Mouse (Mus musculus): Measurements from ENCODE around the gene Ank3. TPM values are rescaled to one million over a fixed set of nuclear protein-coding genes. Genes with fewer than 3 reads are reported as not detected.

Ank3 gene
- polyA plus RNA-seq, 1 experiment from 2014 or later: 68.1 TPM

- Histone ChIP-seq H3K9me3 (no peaks in the 10 kb centered on the region), H3K9ac (no peak overlapping the region), H3K27me3 (no peaks in the 10 kb centered on the region), H3K4me1 (peaks cover 27% of the 10 kb centered on the region), H3K36me3 (replicated peaks) (no peaks in the 10 kb centered on the region), H3K27ac (no peak overlapping the region), H3K4me2 (no peak overlapping the region), H3K4me3 (replicated peaks) (no peak overlapping the region)
- WGBS: 81% methylated on average over 14 of the region's 14 CpGs
- no peak for ATAC-seq (ENCODE audit: low FRiP score)
Measured at GRCm38 (mm10) chr10:69725078-69725477, 326.5 kb downstream of the Ank3 start.

- no peak for ATAC-seq (ENCODE audit: low FRiP score)
- H3K27me3 ChIP-seq: no peaks in the 10 kb centered on the region
- 93% methylated on average over 2 of the region's 2 CpGs for WGBS
- peaks cover 23% of the 10 kb centered on the region for H3K4me1 ChIP-seq
- H3K4me2 ChIP-seq: no peak overlapping the region
- no peak overlapping the region for H3K27ac ChIP-seq
- no peaks in the 10 kb centered on the region for H3K9me3 ChIP-seq
- H3K4me3 ChIP-seq (replicated peaks): no peak overlapping the region
- H3K36me3 ChIP-seq (replicated peaks): no peaks in the 10 kb centered on the region
- no peak overlapping the region for H3K9ac ChIP-seq
Measured at GRCm38 (mm10) chr10:69726265-69726664, 327.7 kb downstream of the Ank3 start.

- no peak for ATAC-seq (ENCODE audit: low FRiP score)
- H3K9me3 ChIP-seq: no peaks in the 10 kb centered on the region
- H3K4me3 ChIP-seq (replicated peaks): no peak overlapping the region
- no peaks in the 10 kb centered on the region for H3K27me3 ChIP-seq
- H3K27ac ChIP-seq: no peak overlapping the region
- H3K4me1 ChIP-seq: peaks cover 20% of the 10 kb centered on the region
- H3K36me3 ChIP-seq (replicated peaks): no peaks in the 10 kb centered on the region
- H3K4me2 ChIP-seq: no peak overlapping the region
- 89% methylated on average over 7 of the region's 7 CpGs for WGBS
- H3K9ac ChIP-seq: no peak overlapping the region
Measured at GRCm38 (mm10) chr10:69726806-69727205, 328.2 kb downstream of the Ank3 start.

GRCm38 (mm10) chr10:69728876-69729275, 330.3 kb downstream of the Ank3 start:
- no peak overlapping the region for H3K27ac ChIP-seq
- ATAC-seq (ENCODE audit: low FRiP score): no peak
- no peaks in the 10 kb centered on the region for H3K27me3 ChIP-seq
- peaks cover 20% of the 10 kb centered on the region for H3K4me1 ChIP-seq
- no peak overlapping the region for H3K9ac ChIP-seq
- 83% methylated on average over 6 of the region's 6 CpGs for WGBS
- no peaks in the 10 kb centered on the region for H3K36me3 ChIP-seq (replicated peaks)
- H3K4me2 ChIP-seq: no peak overlapping the region
- no peaks in the 10 kb centered on the region for H3K9me3 ChIP-seq
- no peak overlapping the region for H3K4me3 ChIP-seq (replicated peaks)

GRCm38 (mm10) chr10:69730351-69730871, 331.8 kb downstream of the Ank3 start:
- 70% methylated on average over 10 of the region's 10 CpGs for WGBS
- ATAC-seq (ENCODE audit: low FRiP score): no peak
- no peak overlapping the region for H3K4me2 ChIP-seq
- no peaks in the 10 kb centered on the region for H3K36me3 ChIP-seq (replicated peaks)
- H3K4me3 ChIP-seq (replicated peaks): no peak overlapping the region
- H3K27me3 ChIP-seq: no peaks in the 10 kb centered on the region
- H3K9me3 ChIP-seq: no peaks in the 10 kb centered on the region
- no peak overlapping the region for H3K27ac ChIP-seq
- H3K4me1 ChIP-seq: peaks cover 13% of the 10 kb centered on the region
- H3K9ac ChIP-seq: no peak overlapping the region

- Histone ChIP-seq H3K4me1 (peaks cover 13% of the 10 kb centered on the region), H3K36me3 (replicated peaks) (no peaks in the 10 kb centered on the region), H3K4me2 (no peak overlapping the region), H3K9me3 (no peaks in the 10 kb centered on the region), H3K9ac (no peak overlapping the region), H3K27me3 (no peaks in the 10 kb centered on the region), H3K4me3 (replicated peaks) (no peak overlapping the region), H3K27ac (no peak overlapping the region)
- no peak for ATAC-seq (ENCODE audit: low FRiP score)
- WGBS: 87% methylated on average over 5 of the region's 5 CpGs
Measured at GRCm38 (mm10) chr10:69731341-69731740, 332.8 kb downstream of the Ank3 start.

- Histone ChIP-seq H3K4me2 (no peak overlapping the region), H3K36me3 (replicated peaks) (no peaks in the 10 kb centered on the region), H3K4me3 (replicated peaks) (no peak overlapping the region), H3K27ac (no peak overlapping the region), H3K27me3 (no peaks in the 10 kb centered on the region), H3K9ac (no peak overlapping the region), H3K4me1 (peaks cover 13% of the 10 kb centered on the region), H3K9me3 (no peaks in the 10 kb centered on the region)
- ATAC-seq (ENCODE audit: low FRiP score): no peak
- WGBS: 88% methylated on average over 1 of the region's 1 CpGs
Measured at GRCm38 (mm10) chr10:69731863-69732262, 333.3 kb downstream of the Ank3 start.

GRCm38 (mm10) chr10:69736241-69736640, 337.7 kb downstream of the Ank3 start:
- no peaks in the 10 kb centered on the region for H3K27me3 ChIP-seq
- no peaks in the 10 kb centered on the region for H3K9me3 ChIP-seq
- H3K4me1 ChIP-seq: no peaks in the 10 kb centered on the region
- WGBS: 65% methylated on average over 7 of the region's 7 CpGs
- H3K4me3 ChIP-seq (replicated peaks): no peak overlapping the region
- no peak for ATAC-seq (ENCODE audit: low FRiP score)
- H3K27ac ChIP-seq: no peak overlapping the region
- H3K4me2 ChIP-seq: no peak overlapping the region
- H3K36me3 ChIP-seq (replicated peaks): no peaks in the 10 kb centered on the region
- H3K9ac ChIP-seq: no peak overlapping the region

- Histone ChIP-seq H3K9ac (no peak overlapping the region), H3K9me3 (no peaks in the 10 kb centered on the region), H3K4me2 (no peak overlapping the region), H3K27ac (no peak overlapping the region), H3K4me3 (replicated peaks) (no peak overlapping the region), H3K4me1 (peaks cover 5% of the 10 kb centered on the region; the same call in 1 of the 2 replicates), H3K27me3 (no peaks in the 10 kb centered on the region), H3K36me3 (replicated peaks) (no peaks in the 10 kb centered on the region)
- WGBS: 75% methylated on average over 5 of the region's 5 CpGs
- no peak for ATAC-seq (ENCODE audit: low FRiP score)
Measured at GRCm38 (mm10) chr10:69738741-69739271, 340.2 kb downstream of the Ank3 start.

GRCm38 (mm10) chr10:69742528-69742927, 344.0 kb downstream of the Ank3 start:
- no peak overlapping the region for H3K27ac ChIP-seq
- H3K36me3 ChIP-seq (replicated peaks): no peaks in the 10 kb centered on the region
- H3K4me2 ChIP-seq: no peak overlapping the region
- H3K27me3 ChIP-seq: no peaks in the 10 kb centered on the region
- no peak for ATAC-seq (ENCODE audit: low FRiP score)
- H3K4me3 ChIP-seq (replicated peaks): no peak overlapping the region
- WGBS: 84% methylated on average over 3 of the region's 3 CpGs
- H3K9ac ChIP-seq: no peak overlapping the region
- peaks cover 33% of the 10 kb centered on the region for H3K4me1 ChIP-seq
- H3K9me3 ChIP-seq: no peaks in the 10 kb centered on the region

- Histone ChIP-seq H3K4me1 (peaks cover 33% of the 10 kb centered on the region), H3K27me3 (no peaks in the 10 kb centered on the region), H3K9me3 (no peaks in the 10 kb centered on the region), H3K4me3 (replicated peaks) (no peak overlapping the region), H3K4me2 (no peak overlapping the region), H3K27ac (peak overlapping the region; percentile 44; the same call in 1 of the 2 replicates), H3K36me3 (replicated peaks) (no peaks in the 10 kb centered on the region), H3K9ac (no peak overlapping the region)
- ATAC-seq (ENCODE audit: low FRiP score): 0 out of 2 replicates have a peak, but pooled peaks have one; percentile 58
- 62% methylated on average over 8 of the region's 8 CpGs for WGBS
Measured at GRCm38 (mm10) chr10:69744181-69744580, 345.6 kb downstream of the Ank3 start.

- peaks cover 33% of the 10 kb centered on the region for H3K4me1 ChIP-seq
- no peaks in the 10 kb centered on the region for H3K27me3 ChIP-seq
- no peak for ATAC-seq (ENCODE audit: low FRiP score)
- H3K27ac ChIP-seq: peak overlapping the region; percentile 44; the same call in 1 of the 2 replicates
- WGBS: 77% methylated on average over 5 of the region's 5 CpGs
- H3K9ac ChIP-seq: no peak overlapping the region
- no peaks in the 10 kb centered on the region for H3K36me3 ChIP-seq (replicated peaks)
- H3K4me2 ChIP-seq: no peak overlapping the region
- no peaks in the 10 kb centered on the region for H3K9me3 ChIP-seq
- H3K4me3 ChIP-seq (replicated peaks): no peak overlapping the region
Measured at GRCm38 (mm10) chr10:69744871-69745270, 346.3 kb downstream of the Ank3 start.

- no peak overlapping the region for H3K9ac ChIP-seq
- H3K36me3 ChIP-seq (replicated peaks): no peaks in the 10 kb centered on the region
- no peaks in the 10 kb centered on the region for H3K9me3 ChIP-seq
- H3K4me3 ChIP-seq (replicated peaks): no peak overlapping the region
- H3K27me3 ChIP-seq: no peaks in the 10 kb centered on the region
- WGBS: 74% methylated on average over 8 of the region's 8 CpGs
- no peak for ATAC-seq (ENCODE audit: low FRiP score)
- no peak overlapping the region for H3K27ac ChIP-seq
- peaks cover 34% of the 10 kb centered on the region for H3K4me1 ChIP-seq
- H3K4me2 ChIP-seq: no peak overlapping the region
Measured at GRCm38 (mm10) chr10:69746322-69746721, 347.7 kb downstream of the Ank3 start.
